Mouse (Mus musculus): ENCODE measurements around the gene Gm10471.
"Not testable (repeated sequence)": the region's sequence is repeated elsewhere in the genome, so short reads cannot be mapped to it uniquely, and the experiment has no call there.

DNA sequence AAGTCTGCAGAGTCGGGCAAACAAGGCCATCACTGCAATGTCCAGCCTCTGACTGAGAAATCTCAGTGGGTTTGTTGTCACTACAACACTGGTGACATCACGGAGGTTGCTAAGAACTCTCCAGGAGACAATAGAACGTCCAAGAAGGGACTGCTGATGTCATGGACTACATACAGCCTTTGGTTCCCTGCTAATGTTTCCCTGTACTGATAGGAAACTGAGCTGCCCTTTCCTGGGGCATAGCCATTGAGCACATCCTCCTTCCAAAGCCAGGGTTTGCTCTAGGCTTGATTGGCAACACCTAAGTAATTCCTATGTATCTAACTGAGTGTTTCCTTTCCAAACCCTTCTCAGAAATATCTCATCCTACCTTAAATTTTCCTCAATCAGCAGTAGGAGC, 16.2 kb upstream of the Gm10471 start, which contains the start of gene 5031410I06Rik:
- TF ChIP-seq CTCF (IDR thresholded peaks at IDR 0.05); EP300 (IDR thresholded peaks at IDR 0.05; ENCODE audit: insufficient read depth, low read depth, low read length): not testable (repeated sequence)
